Mouse (Mus musculus) midbrain, embryonic 15.5 days (tissue): ENCODE data around the gene Tceanc2. TPM values are rescaled to one million over a fixed set of nuclear protein-coding genes. Genes with fewer than 3 reads are reported as not detected.

Source experiments
- ATAC-seq: fragments of 200-750 bp; cut with Nextera tagmentation; replicated peaks from 2 replicates; pipeline ENCODE4 v1.8.0; 2017; ENCODE audit warnings: moderate TSS enrichment
- H3K27ac ChIP-seq: fragments of 300-500 bp; sonication (generic); 2 replicates; pipeline ENCODE4 v1.5.1; 2015; ENCODE audit warnings: mild to moderate bottlenecking, inconsistent platforms
- H3K27me3 ChIP-seq: fragments of 300-500 bp; sonication (generic); replicated peaks from 2 replicates; pipeline ENCODE4 v1.6.1; 2015; ENCODE audit warnings: inconsistent platforms
- H3K36me3 ChIP-seq: fragments of 300-500 bp; sonication (generic); replicated peaks from 2 replicates; pipeline ENCODE4 v1.6.1; 2015; ENCODE audit warnings: inconsistent platforms
- H3K4me1 ChIP-seq: fragments of 300-500 bp; sonication (generic); 2 replicates; pipeline ENCODE4 v1.6.1; 2015; ENCODE audit warnings: inconsistent platforms
- H3K4me2 ChIP-seq: fragments of 300-500 bp; sonication (generic); 2 replicates; pipeline ENCODE4 v1.6.1; 2015; ENCODE audit warnings: inconsistent platforms, mild to moderate bottlenecking, moderate library complexity
- H3K4me3 ChIP-seq: fragments of 300-500 bp; sonication (generic); 2 replicates; pipeline ENCODE4 v1.5.1; 2015; ENCODE audit warnings: mild to moderate bottlenecking, inconsistent platforms
- H3K9ac ChIP-seq: fragments of 300-500 bp; sonication (generic); 2 replicates; pipeline ENCODE4 v1.6.1; 2015; ENCODE audit warnings: mild to moderate bottlenecking, inconsistent platforms
- H3K9me3 ChIP-seq: fragments of 300-500 bp; sonication (generic); 2 replicates; pipeline ENCODE4 v1.6.1; 2016; ENCODE audit warnings: inconsistent platforms
- WGBS: fragments of 180-500 bp; shearing (Covaris S2); methylation state at CpG from one replicate; pipeline ENCODE4 v1.1.7; 2015; ENCODE audit warnings: mixed read lengths; 5-methylcytosine and 5-hydroxymethylcytosine counted together
- polyA plus RNA-seq: library from polyadenylated mRNA; unstranded; fragments of >200 nt; fragmentation: Nextera tagmentation; extraction: Ambion mirVana; gene quantifications from 2 replicates; pipeline ENCODE4 v1.2.1, GENCODE M21; 2015

Tceanc2 gene
- polyA plus RNA-seq, 1 experiment from 2014 or later: 24.3 TPM

DNA sequence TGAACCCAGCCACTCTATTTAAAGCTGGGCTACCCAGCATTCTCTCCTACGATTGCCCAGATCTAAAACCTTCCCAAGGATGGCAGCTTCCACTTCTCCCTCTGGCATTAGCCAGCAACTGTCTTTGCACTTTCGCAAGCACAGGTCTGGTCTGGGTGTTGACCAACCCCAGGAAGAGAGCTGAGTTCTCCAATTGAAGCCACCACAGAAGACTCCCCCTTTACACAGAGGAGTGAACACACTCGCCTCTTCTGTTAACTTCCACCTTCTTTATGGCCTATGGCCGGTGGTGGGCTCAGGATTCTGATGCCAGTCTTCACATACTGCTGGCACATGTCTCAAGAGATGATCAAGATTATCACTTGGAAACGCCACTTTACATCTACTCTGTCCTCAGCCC lies 11.1 kb downstream of the Tceanc2 start:
- Histone ChIP-seq H3K4me1 (peaks cover 6% of the 10 kb centered on the region; the same call in 1 of the 2 replicates), H3K9ac (no peak overlapping the region), H3K9me3 (no peaks in the 10 kb centered on the region), H3K4me2 (no peak overlapping the region), H3K36me3 (peaks cover 5% of the 10 kb centered on the region; the same call in 1 of the 2 replicates), H3K4me3 (no peak overlapping the region), H3K27ac (no peak overlapping the region), H3K27me3 (no peaks in the 10 kb centered on the region)
- 95% methylated on average over 5 of the region's 5 CpGs for WGBS
- no peak for ATAC-seq

DNA sequence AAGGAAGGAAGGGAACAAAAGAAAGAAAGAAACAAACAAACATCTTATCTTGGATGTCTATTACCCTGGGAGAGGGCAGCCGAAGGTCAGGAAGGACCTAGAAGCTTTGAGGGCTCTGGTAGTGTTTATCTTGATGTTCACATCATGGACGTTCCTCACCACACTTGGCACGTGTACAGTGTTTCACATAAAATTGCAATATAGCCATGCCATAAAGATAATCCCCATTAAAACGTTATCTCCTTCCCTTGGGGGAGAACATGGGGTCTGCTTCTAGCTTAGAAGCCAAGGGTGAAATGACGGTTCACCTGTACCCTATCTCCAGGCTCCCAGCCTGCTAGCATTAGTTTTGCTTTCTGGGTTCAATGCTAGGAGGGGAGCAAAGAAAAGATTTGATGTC lies 12.2 kb downstream of the Tceanc2 start:
- Histone ChIP-seq H3K36me3 (peaks cover 5% of the 10 kb centered on the region; the same call in 1 of the 2 replicates), H3K4me2 (no peak overlapping the region), H3K9ac (no peak overlapping the region), H3K4me3 (no peak overlapping the region), H3K9me3 (no peaks in the 10 kb centered on the region), H3K27ac (no peak overlapping the region), H3K4me1 (peaks cover 6% of the 10 kb centered on the region; the same call in 1 of the 2 replicates), H3K27me3 (no peaks in the 10 kb centered on the region)
- ATAC-seq: no peak
- 89% methylated on average over 5 of the region's 5 CpGs for WGBS

DNA sequence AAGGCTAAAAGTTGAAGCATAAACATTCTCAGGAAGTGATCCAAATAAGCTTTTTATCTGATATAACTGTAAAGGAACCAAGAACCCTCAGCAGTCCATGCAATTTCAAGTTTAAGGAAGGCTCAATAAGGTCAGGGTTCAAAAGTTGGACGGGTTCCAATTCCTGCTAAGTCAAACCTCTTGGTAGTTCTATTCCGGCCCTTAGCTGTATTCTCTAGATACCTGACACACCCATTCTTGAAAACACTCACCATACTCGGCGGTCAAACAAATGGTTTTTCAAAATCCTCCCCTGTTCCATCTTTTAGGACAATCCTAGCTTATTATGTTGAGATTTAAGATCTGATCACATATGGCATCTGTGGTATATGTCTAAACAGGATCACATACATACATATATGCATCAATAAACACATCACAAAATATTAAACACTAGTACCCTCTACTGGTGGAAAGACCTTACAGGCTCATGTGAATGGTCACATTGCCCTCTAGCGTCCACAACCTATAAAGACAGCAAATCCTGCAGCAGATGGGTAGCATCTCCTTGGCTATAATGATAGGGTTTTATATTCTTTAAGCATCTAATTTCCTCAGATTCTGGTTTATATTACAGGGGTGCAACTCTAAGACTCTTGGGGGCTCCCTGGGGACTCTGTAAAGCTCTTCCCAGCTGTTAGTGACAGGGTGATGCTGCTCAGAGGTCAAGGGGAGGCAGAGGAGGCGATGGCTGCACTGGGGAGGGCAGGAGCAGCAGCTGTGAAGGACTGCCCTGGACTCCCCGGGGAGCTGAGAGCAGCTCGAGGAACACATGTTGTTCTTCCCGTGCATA lies 14.9 kb downstream of the Tceanc2 start:
- H3K36me3 ChIP-seq: peaks cover 5% of the 10 kb centered on the region; the same call in 1 of the 2 replicates
- ATAC-seq: peak; percentile 83
- H3K9ac ChIP-seq: no peak overlapping the region; the same call in 1 of the 2 replicates
- H3K4me3 ChIP-seq: no peak overlapping the region
- H3K4me2 ChIP-seq: no peak overlapping the region
- 0 out of 2 replicates have a peak overlapping the region, but pooled peaks have one; percentile 39 for H3K27ac ChIP-seq
- 30% methylated on average over 9 of the region's 9 CpGs for WGBS
- H3K27me3 ChIP-seq: no peaks in the 10 kb centered on the region
- H3K4me1 ChIP-seq: peaks cover 6% of the 10 kb centered on the region; the same call in 1 of the 2 replicates
- no peaks in the 10 kb centered on the region for H3K9me3 ChIP-seq

DNA sequence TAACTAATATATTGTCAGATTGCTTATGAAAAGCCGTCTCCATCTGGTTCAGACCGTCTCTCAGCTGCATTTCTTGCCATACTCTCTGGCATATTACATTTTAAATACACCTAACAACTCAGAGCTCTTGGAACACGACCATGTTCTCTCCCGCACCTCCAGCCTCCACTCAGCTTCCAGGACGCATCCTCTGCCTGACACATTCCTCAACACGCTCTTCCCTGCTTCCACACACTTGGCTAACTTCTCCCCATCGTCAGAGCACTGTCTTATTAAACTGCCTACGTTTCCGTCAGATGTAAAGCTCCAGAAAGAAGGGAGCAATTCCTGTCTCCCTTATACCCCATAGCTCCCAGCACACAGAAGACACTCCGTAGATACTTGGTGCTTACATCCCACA lies 15.6 kb downstream of the Tceanc2 start:
- Histone ChIP-seq H3K9me3 (no peaks in the 10 kb centered on the region), H3K27me3 (no peaks in the 10 kb centered on the region), H3K4me2 (no peak overlapping the region), H3K27ac (no peak overlapping the region), H3K9ac (no peak overlapping the region), H3K4me3 (no peak overlapping the region), H3K4me1 (peaks cover 6% of the 10 kb centered on the region; the same call in 1 of the 2 replicates), H3K36me3 (peaks cover 5% of the 10 kb centered on the region; the same call in 1 of the 2 replicates)
- ATAC-seq: no peak
- WGBS: 88% methylated on average over 10 of the region's 10 CpGs

GRCm38 (mm10) chr4:107160181-107160580 lies 18.7 kb downstream of the Tceanc2 start:
- Histone ChIP-seq H3K9ac (no peak overlapping the region), H3K4me1 (peaks cover 6% of the 10 kb centered on the region; the same call in 1 of the 2 replicates), H3K27me3 (no peaks in the 10 kb centered on the region), H3K27ac (no peak overlapping the region), H3K4me3 (no peak overlapping the region), H3K36me3 (no peaks in the 10 kb centered on the region; the same call in 1 of the 2 replicates), H3K4me2 (no peak overlapping the region), H3K9me3 (no peaks in the 10 kb centered on the region)
- ATAC-seq: no peak
- whole genome bisulfite sequencing: 93% methylated on average over 8 of the region's 8 CpGs

GRCm38 (mm10) chr4:107159166-107159773 lies 19.6 kb downstream of the Tceanc2 start:
- WGBS: 93% methylated on average over 11 of the region's 11 CpGs
- H3K4me1 ChIP-seq: peaks cover 2% of the 10 kb centered on the region; the same call in 1 of the 2 replicates
- no peaks in the 10 kb centered on the region for H3K9me3 ChIP-seq
- H3K27me3 ChIP-seq: no peaks in the 10 kb centered on the region
- no peak overlapping the region for H3K4me2 ChIP-seq
- no peak overlapping the region for H3K4me3 ChIP-seq
- H3K9ac ChIP-seq: no peak overlapping the region
- H3K27ac ChIP-seq: no peak overlapping the region
- ATAC-seq: no peak
- H3K36me3 ChIP-seq: no peaks in the 10 kb centered on the region

GRCm38 (mm10) chr4:107156983-107157401 lies 21.9 kb downstream of the Tceanc2 start:
- Histone ChIP-seq H3K9ac (no peak overlapping the region), H3K4me2 (no peak overlapping the region), H3K27ac (no peak overlapping the region), H3K9me3 (no peaks in the 10 kb centered on the region), H3K4me1 (no peaks in the 10 kb centered on the region), H3K4me3 (no peak overlapping the region), H3K27me3 (no peaks in the 10 kb centered on the region), H3K36me3 (no peaks in the 10 kb centered on the region)
- WGBS: 92% methylated on average over 4 of the region's 4 CpGs
- ATAC-seq: no peak

DNA sequence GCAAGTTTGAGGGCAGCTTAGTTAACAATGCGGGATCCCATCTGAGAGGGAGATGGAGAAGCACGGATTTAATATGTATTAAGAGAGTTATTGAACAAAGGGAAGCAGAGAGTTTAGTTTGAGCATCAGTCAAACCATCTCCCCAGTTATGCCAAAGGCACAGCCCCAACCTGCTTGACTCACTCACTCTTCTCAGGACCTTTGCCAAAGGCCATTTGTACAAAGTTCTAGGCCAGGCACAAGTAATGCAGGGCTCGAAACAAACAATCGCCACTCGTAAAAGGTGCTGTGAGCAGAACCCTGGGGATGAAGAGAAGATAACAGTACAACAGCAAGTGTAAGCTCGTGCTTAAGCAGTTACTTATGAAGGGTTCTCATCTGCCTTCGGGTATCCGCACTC lies 26.3 kb downstream of the Tceanc2 start:
- H3K9ac ChIP-seq: no peak overlapping the region
- no peak overlapping the region for H3K4me3 ChIP-seq
- no peaks in the 10 kb centered on the region for H3K4me1 ChIP-seq
- no peak overlapping the region for H3K4me2 ChIP-seq
- H3K36me3 ChIP-seq: no peaks in the 10 kb centered on the region
- no peak for ATAC-seq
- no peaks in the 10 kb centered on the region for H3K9me3 ChIP-seq
- no peaks in the 10 kb centered on the region for H3K27me3 ChIP-seq
- WGBS: 76% methylated on average over 8 of the region's 8 CpGs
- H3K27ac ChIP-seq: no peak overlapping the region

GRCm38 (mm10) chr4:107150991-107151390 lies 27.9 kb downstream of the Tceanc2 start:
- no peak overlapping the region for H3K4me2 ChIP-seq

DNA sequence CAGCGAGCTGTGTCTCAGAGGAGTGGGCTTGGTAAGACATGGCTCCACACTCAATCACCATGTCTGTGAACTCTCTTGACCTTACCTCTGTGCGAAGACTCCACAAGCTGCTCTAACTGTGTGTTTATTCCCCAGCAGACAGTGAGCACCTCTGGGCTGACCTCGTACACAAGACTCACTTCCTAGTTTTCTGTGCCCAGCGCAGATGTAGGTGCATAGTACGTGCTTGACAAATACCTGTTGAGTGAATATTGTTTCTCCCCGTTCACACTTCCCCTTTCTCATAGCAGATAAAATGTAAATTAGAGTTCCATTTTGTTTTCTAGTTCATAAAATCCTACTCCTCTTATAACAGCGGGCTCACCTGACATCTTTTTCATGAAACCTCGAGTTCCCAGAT lies 35.4 kb downstream of the Tceanc2 start:
- WGBS: 89% methylated on average over 8 of the region's 8 CpGs
- ATAC-seq: no peak
- Histone ChIP-seq H3K9ac (no peak overlapping the region), H3K27me3 (no peaks in the 10 kb centered on the region), H3K4me3 (no peak overlapping the region), H3K4me1 (peaks cover 33% of the 10 kb centered on the region), H3K9me3 (no peaks in the 10 kb centered on the region), H3K4me2 (no peak overlapping the region), H3K36me3 (no peaks in the 10 kb centered on the region; the same call in 1 of the 2 replicates), H3K27ac (no peak overlapping the region; the same call in 1 of the 2 replicates)

More at GRCm38 (mm10) chr4:107150991-107151390, 27.9 kb downstream of the Tceanc2 start:
- no peaks in the 10 kb centered on the region for H3K4me1 ChIP-seq
- no peaks in the 10 kb centered on the region for H3K9me3 ChIP-seq
- no peak for ATAC-seq
- no peaks in the 10 kb centered on the region; the same call in 1 of the 2 replicates for H3K36me3 ChIP-seq
- no peak overlapping the region for H3K27ac ChIP-seq
- no peak overlapping the region for H3K4me3 ChIP-seq
- H3K9ac ChIP-seq: no peak overlapping the region
- H3K27me3 ChIP-seq: no peaks in the 10 kb centered on the region
- WGBS: 71% methylated on average over 6 of the region's 6 CpGs

DNA sequence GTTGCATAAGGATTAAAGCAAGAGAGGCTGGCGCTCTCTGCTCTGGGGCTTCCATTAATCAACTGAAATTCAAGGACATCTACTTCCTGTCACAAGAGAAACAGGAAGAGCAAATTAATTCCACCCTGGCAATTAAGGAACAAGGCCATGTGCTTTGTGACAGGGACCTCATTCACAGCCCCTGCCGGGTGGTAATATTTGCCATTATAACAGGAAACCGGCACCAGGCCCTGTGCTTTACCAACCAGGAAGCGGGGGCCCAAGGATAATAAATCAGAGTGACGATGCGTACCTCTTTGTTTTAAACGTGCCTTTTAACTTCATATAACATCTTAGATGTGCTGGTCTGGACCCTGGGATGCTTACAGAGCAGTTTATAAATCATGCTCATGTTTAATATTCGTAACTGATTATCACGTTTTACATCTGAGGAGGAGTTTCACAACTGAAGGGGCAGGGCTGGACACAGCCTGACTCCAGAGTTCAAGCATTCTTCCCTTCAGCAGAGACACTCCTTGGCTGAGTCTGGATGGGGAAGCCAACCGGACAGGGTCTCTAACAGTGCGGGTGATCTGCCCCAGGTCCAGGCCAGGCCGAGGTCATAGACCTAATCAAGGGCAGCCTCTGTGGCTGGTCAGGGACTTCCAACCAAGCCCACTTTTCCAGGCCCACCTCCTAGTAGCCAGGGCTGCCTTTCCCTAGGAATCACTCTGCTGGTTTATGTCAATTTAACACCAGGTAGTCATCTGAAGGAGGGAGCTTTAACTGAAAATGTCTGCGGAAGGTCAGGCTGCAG lies 38.9 kb downstream of the Tceanc2 start:
- WGBS: 56% methylated on average over 13 of the region's 13 CpGs

More for the DNA sequence above, 38.9 kb downstream of the Tceanc2 start:
- Histone ChIP-seq H3K27me3 (no peaks in the 10 kb centered on the region), H3K4me2 (no peak overlapping the region), H3K4me3 (no peak overlapping the region), H3K27ac (peak overlapping the region; percentile 76), H3K9ac (no peak overlapping the region), H3K36me3 (no peaks in the 10 kb centered on the region), H3K9me3 (no peaks in the 10 kb centered on the region), H3K4me1 (peaks cover 62% of the 10 kb centered on the region)
- ATAC-seq: peak; percentile 28
